Mouse (Mus musculus) lung, adult 18-20 months (tissue): Measurements from ENCODE around the gene Lyplal1.

ENCODE experiments used
- DNase-seq, 2 experiments: peaks; one replicate each; pipeline ENCODE4 v3.0.0; 2022; ENCODE audit warnings: mixed read lengths in 2 of 2

Lyplal1 gene

GRCm38 (mm10) chr1:186116701-186117488, at the start of gene Lyplal1:
TSS of gene Lyplal1 (minus strand) at chr1:186117310.
- peak; percentile 93 to 95 for DNase-seq

- no peak for DNase-seq
Observed at GRCm38 (mm10) chr1:186163616-186164015, 46.5 kb upstream of the Lyplal1 start.

GRCm38 (mm10) chr1:186163206-186163605, 46.1 kb upstream of the Lyplal1 start:
- DNase-seq = no peak

- DNase-seq = no peak
Observed at GRCm38 (mm10) chr1:186150376-186150775, 33.3 kb upstream of the Lyplal1 start.

- DNase-seq = peak; percentile 23 to 54
Observed at GRCm38 (mm10) chr1:186145444-186145843, 28.3 kb upstream of the Lyplal1 start.

- DNase-seq = no peak
Observed at GRCm38 (mm10) chr1:186140191-186140590, 23.1 kb upstream of the Lyplal1 start.

- DNase-seq = no peak
Observed at GRCm38 (mm10) chr1:186137873-186138272, 20.8 kb upstream of the Lyplal1 start.

GRCm38 (mm10) chr1:186136636-186137380, 19.7 kb upstream of the Lyplal1 start:
- DNase-seq = no peak

- DNase-seq = no peak
Observed at GRCm38 (mm10) chr1:186131465-186131864, 14.4 kb upstream of the Lyplal1 start.

GRCm38 (mm10) chr1:186128940-186129339, 11.8 kb upstream of the Lyplal1 start:
- peak; percentile 13 to 54 for DNase-seq

- no peak for DNase-seq
Observed at GRCm38 (mm10) chr1:186126313-186126862, 9.3 kb upstream of the Lyplal1 start.

- DNase-seq = no peak
Observed at GRCm38 (mm10) chr1:186123690-186124089, 6.6 kb upstream of the Lyplal1 start.

- DNase-seq = no peak
Observed at GRCm38 (mm10) chr1:186119856-186120255, 2.7 kb upstream of the Lyplal1 start.

- DNase-seq = no peak
Observed at GRCm38 (mm10) chr1:186116086-186116600, 967 bp downstream of the Lyplal1 start.

GRCm38 (mm10) chr1:186102313-186102712, 14.8 kb downstream of the Lyplal1 start:
- DNase-seq = no peak

- no peak for DNase-seq
Observed at GRCm38 (mm10) chr1:186066266-186066897, 50.7 kb downstream of the Lyplal1 start.

- no peak for DNase-seq
Observed at GRCm38 (mm10) chr1:186060041-186060440, 57.1 kb downstream of the Lyplal1 start.

GRCm38 (mm10) chr1:186054227-186054626, 62.9 kb downstream of the Lyplal1 start:
- no peak for DNase-seq

GRCm38 (mm10) chr1:186053280-186054043, 63.6 kb downstream of the Lyplal1 start:
- no peak for DNase-seq

GRCm38 (mm10) chr1:186043709-186044452, 73.2 kb downstream of the Lyplal1 start:
- no peak for DNase-seq

- no peak for DNase-seq
Observed at GRCm38 (mm10) chr1:186041841-186042240, 75.3 kb downstream of the Lyplal1 start.
